Mouse (Mus musculus): ENCODE data around the gene Csrp2. TPM values are rescaled to one million over a fixed set of nuclear protein-coding genes. Genes with fewer than 3 reads are reported as not detected.
A peak's percentile ranks its signal among the peaks of the same experiment; 100 is the strongest.

Csrp2 gene
- total and polyA plus RNA-seq, 2 experiments from 2014 or later, result 193 to 375 TPM

GRCm38 (mm10) chr10:110931913-110932560, 12.4 kb downstream of the Csrp2 start:
- DNase-seq (ENCODE audit: low spot score), result no peak
- Histone ChIP-seq H3K4me1 (ENCODE audit: control insufficient read depth, insufficient read depth) (peaks cover 42% of the 10 kb centered on the region), H3K4me2 (ENCODE audit: low read depth, low read length) (peak overlapping the region; percentile 32), H3K27ac (ENCODE audit: low read depth) (peak overlapping the region; percentile 7), H3K27me3 (ENCODE audit: control insufficient read depth, insufficient read depth, low read length) (no peaks in the 10 kb centered on the region), H3K9ac (replicated peaks; ENCODE audit: low read depth, low read length) (no peak overlapping the region), H3K4me3 (ENCODE audit: low read depth, low read length) (peak overlapping the region; percentile 21; the same call in 1 of the 2 replicates), H3K9me3 (replicated peaks; ENCODE audit: control insufficient read depth, low read length) (no peaks in the 10 kb centered on the region), H3K36me3 (replicated peaks; ENCODE audit: control insufficient read depth, insufficient read depth, low read length) (peaks cover 9% of the 10 kb centered on the region)
- whole genome bisulfite sequencing, result 54% methylated on average over 20 of the region's 20 CpGs
- ATAC-seq (ENCODE audit: insufficient read depth, low read depth), result no peak
- TF ChIP-seq EP300 (IDR thresholded peaks at IDR 0.05; ENCODE audit: low read depth) (no peak), CTCF (IDR thresholded peaks at IDR 0.05; ENCODE audit: low read depth) (no peak)

- no peak for TF ChIP-seq CTCF (IDR thresholded peaks at IDR 0.05; ENCODE audit: low read depth)
- no peak for TF ChIP-seq EP300 (IDR thresholded peaks at IDR 0.05; ENCODE audit: low read depth)
- no peak overlapping the region for H3K4me2 ChIP-seq (ENCODE audit: low read depth, low read length)
- DNase-seq (ENCODE audit: low spot score) (no peak), ATAC-seq (ENCODE audit: insufficient read depth, low read depth) (no peak)
- peaks cover 30% of the 10 kb centered on the region for H3K4me1 ChIP-seq (ENCODE audit: control insufficient read depth, insufficient read depth)
- H3K4me3 ChIP-seq (ENCODE audit: low read depth, low read length), result no peak overlapping the region
- H3K27me3 ChIP-seq (ENCODE audit: control insufficient read depth, insufficient read depth, low read length), result no peaks in the 10 kb centered on the region
- no peak overlapping the region for H3K9ac ChIP-seq (replicated peaks; ENCODE audit: low read depth, low read length)
- H3K27ac ChIP-seq (ENCODE audit: low read depth), result no peak overlapping the region
- 72% methylated on average over 5 of the region's 5 CpGs for WGBS
- peaks cover 25% of the 10 kb centered on the region for H3K36me3 ChIP-seq (replicated peaks; ENCODE audit: control insufficient read depth, insufficient read depth, low read length)
- no peaks in the 10 kb centered on the region for H3K9me3 ChIP-seq (replicated peaks; ENCODE audit: control insufficient read depth, low read length)
Measured at GRCm38 (mm10) chr10:110933584-110933983, 14.0 kb downstream of the Csrp2 start.

- 45% methylated on average over 11 of the region's 11 CpGs for WGBS
- no peak overlapping the region for H3K4me2 ChIP-seq (ENCODE audit: low read depth, low read length)
- no peak overlapping the region for H3K27ac ChIP-seq (ENCODE audit: low read depth)
- H3K36me3 ChIP-seq (replicated peaks; ENCODE audit: control insufficient read depth, insufficient read depth, low read length), result peaks cover 37% of the 10 kb centered on the region
- ATAC-seq (ENCODE audit: insufficient read depth, low read depth), result no peak
- H3K9ac ChIP-seq (replicated peaks; ENCODE audit: low read depth, low read length), result no peak overlapping the region
- no peaks in the 10 kb centered on the region for H3K9me3 ChIP-seq (replicated peaks; ENCODE audit: control insufficient read depth, low read length)
- TF ChIP-seq CTCF (IDR thresholded peaks at IDR 0.05; ENCODE audit: low read depth), result no peak
- no peak for TF ChIP-seq EP300 (IDR thresholded peaks at IDR 0.05; ENCODE audit: low read depth)
- H3K4me3 ChIP-seq (ENCODE audit: low read depth, low read length), result no peak overlapping the region
- no peaks in the 10 kb centered on the region for H3K27me3 ChIP-seq (ENCODE audit: control insufficient read depth, insufficient read depth, low read length)
- peaks cover 16% of the 10 kb centered on the region; the same call in 1 of the 2 replicates for H3K4me1 ChIP-seq (ENCODE audit: control insufficient read depth, insufficient read depth)
- DNase-seq (ENCODE audit: low spot score), result no peak
Measured at GRCm38 (mm10) chr10:110935081-110935480, 15.5 kb downstream of the Csrp2 start.

- peak overlapping the region; percentile 26; the same call in 1 of the 2 replicates for H3K27ac ChIP-seq (ENCODE audit: low read depth)
- WGBS, result 55% methylated on average over 7 of the region's 7 CpGs
- no peak overlapping the region for H3K9ac ChIP-seq (replicated peaks; ENCODE audit: low read depth, low read length)
- peaks cover 11% of the 10 kb centered on the region; the same call in 1 of the 2 replicates for H3K4me1 ChIP-seq (ENCODE audit: control insufficient read depth, insufficient read depth)
- H3K4me3 ChIP-seq (ENCODE audit: low read depth, low read length), result no peak overlapping the region
- DNase-seq (ENCODE audit: low spot score) (peak; percentile 60), ATAC-seq (ENCODE audit: insufficient read depth, low read depth) (0 out of 2 replicates have a peak, but pooled peaks have one; percentile 24)
- no peaks in the 10 kb centered on the region for H3K27me3 ChIP-seq (ENCODE audit: control insufficient read depth, insufficient read depth, low read length)
- no peak overlapping the region for H3K4me2 ChIP-seq (ENCODE audit: low read depth, low read length)
- peaks cover 41% of the 10 kb centered on the region for H3K36me3 ChIP-seq (replicated peaks; ENCODE audit: control insufficient read depth, insufficient read depth, low read length)
- TF ChIP-seq EP300 (IDR thresholded peaks at IDR 0.05; ENCODE audit: low read depth), result no peak
- peak; percentile 27; the same call in 1 of the 2 replicates for TF ChIP-seq CTCF (IDR thresholded peaks at IDR 0.05; ENCODE audit: low read depth)
- no peaks in the 10 kb centered on the region for H3K9me3 ChIP-seq (replicated peaks; ENCODE audit: control insufficient read depth, low read length)
Measured at GRCm38 (mm10) chr10:110935669-110936068, 16.1 kb downstream of the Csrp2 start.

GRCm38 (mm10) chr10:110938361-110938760, 18.8 kb downstream of the Csrp2 start:
- WGBS, result 87% methylated on average over 7 of the region's 7 CpGs
- no peak overlapping the region for H3K9ac ChIP-seq (replicated peaks; ENCODE audit: low read depth, low read length)
- no peak overlapping the region for H3K27ac ChIP-seq (ENCODE audit: low read depth)
- no peak overlapping the region for H3K4me3 ChIP-seq (ENCODE audit: low read depth, low read length)
- no peak for TF ChIP-seq CTCF (IDR thresholded peaks at IDR 0.05; ENCODE audit: low read depth)
- TF ChIP-seq EP300 (IDR thresholded peaks at IDR 0.05; ENCODE audit: low read depth), result no peak
- no peaks in the 10 kb centered on the region for H3K9me3 ChIP-seq (replicated peaks; ENCODE audit: control insufficient read depth, low read length)
- H3K4me2 ChIP-seq (ENCODE audit: low read depth, low read length), result no peak overlapping the region
- ATAC-seq (ENCODE audit: insufficient read depth, low read depth) (no peak), DNase-seq (ENCODE audit: low spot score) (no peak)
- H3K36me3 ChIP-seq (replicated peaks; ENCODE audit: control insufficient read depth, insufficient read depth, low read length), result peaks cover 60% of the 10 kb centered on the region
- H3K27me3 ChIP-seq (ENCODE audit: control insufficient read depth, insufficient read depth, low read length), result no peaks in the 10 kb centered on the region
- H3K4me1 ChIP-seq (ENCODE audit: control insufficient read depth, insufficient read depth), result no peaks in the 10 kb centered on the region
